Mouse (Mus musculus) testis, adult 2 months (tissue): ENCODE data around the gene Slf2.
A peak's percentile ranks its signal among the peaks of the same experiment; 100 is the strongest.

Experiments
- CTCF ChIP-seq: fragments of 200-500 bp; IDR thresholded peaks from 2 replicates; pipeline ENCODE4 v1.5.1; 2012; ENCODE audit warnings: low read depth, mild to moderate bottlenecking, inconsistent platforms, low read length, moderate library complexity; ENCODE audit not compliant: control insufficient read depth, insufficient read depth, insufficient replicate concordance
- POLR2A ChIP-seq: fragments of 200-500 bp; IDR thresholded peaks from 2 replicates; pipeline ENCODE4 v1.6.1; 2012; ENCODE audit warnings: low read depth, mild to moderate bottlenecking, inconsistent platforms, low read length, moderate library complexity; ENCODE audit not compliant: control insufficient read depth

DNA sequence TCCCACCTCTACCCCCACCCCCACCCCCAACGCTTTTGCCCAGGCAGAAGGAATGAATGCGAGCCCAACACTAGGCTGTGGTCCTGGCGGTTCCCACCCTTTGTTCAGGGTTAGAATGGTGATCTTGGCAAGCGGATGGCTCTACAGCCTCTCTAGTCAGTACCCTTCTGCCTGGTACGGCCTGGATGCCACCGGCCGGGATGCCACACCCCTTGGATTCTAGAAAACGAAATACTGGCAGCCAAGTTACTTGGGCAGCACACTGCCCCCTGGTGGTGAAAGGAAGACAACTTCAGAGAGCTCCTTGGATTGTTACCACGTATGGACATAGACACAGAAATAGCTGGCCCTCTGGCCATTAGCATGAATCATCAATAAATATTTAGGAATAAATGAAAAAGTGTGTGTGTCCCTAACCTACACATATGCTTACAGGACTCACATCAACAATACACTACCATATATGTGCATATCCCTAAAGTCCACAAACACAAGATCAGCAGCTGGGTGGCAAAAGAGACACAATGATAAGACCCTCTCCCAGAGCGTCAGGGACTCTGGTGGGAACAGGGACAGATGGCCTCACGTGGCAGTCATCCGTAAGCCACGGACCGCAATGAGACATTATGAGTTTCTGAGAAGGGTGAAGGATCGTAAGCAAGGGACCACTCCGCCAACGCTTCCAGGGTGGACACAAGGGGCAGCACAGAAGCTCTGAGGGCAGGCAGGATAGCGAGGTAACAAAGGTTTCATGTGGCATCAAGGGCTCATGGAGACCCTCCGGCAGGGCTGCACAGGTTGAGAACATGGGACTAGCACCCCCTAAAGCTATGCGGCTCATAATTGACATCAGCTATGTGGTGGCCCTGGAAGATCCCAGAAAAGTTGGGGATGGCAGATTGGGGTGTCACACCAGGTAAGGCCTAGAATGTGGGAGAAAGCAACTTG is 100.1 kb downstream of the Slf2 start:
- TF ChIP-seq CTCF (peak; percentile 66; the same call in 1 of the 2 replicates), POLR2A (no peak)
